Mouse (Mus musculus) ES-E14 (cell line): ENCODE measurements around the gene Nsg1. TPM values are rescaled to one million over a fixed set of nuclear protein-coding genes. Genes with fewer than 3 reads are reported as not detected.

Experiments
- DNase-seq: peaks from one replicate; pipeline ENCODE4 v3.0.0-alpha.2; 2013; ENCODE audit warnings: low read depth, low spot score
- H3K27ac ChIP-seq: 2 replicates; pipeline ENCODE4 v1.5.1; 2012; ENCODE audit warnings: low read depth, mild to moderate bottlenecking, low read length, moderate library complexity, mixed read lengths; ENCODE audit not compliant: poor library complexity, insufficient read depth, severe bottlenecking
- H3K36me3 ChIP-seq: 2 replicates; pipeline ENCODE4 v1.6.1; 2012; ENCODE audit warnings: mild to moderate bottlenecking, low read length, moderate library complexity, mixed read lengths; ENCODE audit not compliant: control insufficient read depth, poor library complexity, insufficient read depth, severe bottlenecking
- H3K4me1 ChIP-seq, 2 experiments: fragments of 150-350 bp in 1 of 2; sonication (generic) in 1 of 2; 2 replicates each; pipeline ENCODE4 v1.6.1; 2012; ENCODE audit warnings: low read length in 2 of 2, mild to moderate bottlenecking in 1 of 2, mixed read lengths in 1 of 2; ENCODE audit not compliant: control insufficient read depth in 2 of 2, insufficient read depth in 2 of 2, poor library complexity in 1 of 2
- H3K4me3 ChIP-seq, 2 experiments: fragments of 150-350 bp in 1 of 2; sonication (generic) in 1 of 2; 2 replicates each; pipeline ENCODE4 v1.5.1; 2012; ENCODE audit warnings: low read length in 2 of 2, low read depth in 1 of 2, mild to moderate bottlenecking in 1 of 2, mixed read lengths in 1 of 2; ENCODE audit not compliant: insufficient read depth in 1 of 2, poor library complexity in 1 of 2, severe bottlenecking in 1 of 2
- H3K9ac ChIP-seq: 2 replicates; pipeline ENCODE4 v1.6.1; 2012; ENCODE audit warnings: low read depth, mild to moderate bottlenecking, low read length, mixed read lengths; ENCODE audit not compliant: poor library complexity, insufficient read depth, severe bottlenecking
- H3K9me3 ChIP-seq: fragments of 150-350 bp; sonication (generic); 2 replicates; pipeline ENCODE4 v1.6.1; 2012; ENCODE audit warnings: low read depth, mild to moderate bottlenecking, low read length; ENCODE audit not compliant: control insufficient read depth, insufficient read depth
- CHD2 ChIP-seq: IDR thresholded peaks from 2 replicates; pipeline ENCODE4 v1.6.1; 2014; ENCODE audit warnings: mild to moderate bottlenecking, low read depth, low read length, inconsistent platforms
- HCFC1 ChIP-seq: IDR thresholded peaks from 2 replicates; pipeline ENCODE4 v1.6.1; 2012; ENCODE audit warnings: low read length, inconsistent platforms, borderline replicate concordance; ENCODE audit not compliant: insufficient read depth
- MAFK ChIP-seq: IDR thresholded peaks from 2 replicates; pipeline ENCODE4 v1.6.1; 2014; ENCODE audit warnings: mild to moderate bottlenecking, low read depth, low read length, inconsistent platforms; ENCODE audit not compliant: insufficient read depth
- ZC3H11A ChIP-seq: IDR thresholded peaks from 2 replicates; pipeline ENCODE4 v1.6.1; 2012; ENCODE audit warnings: low read depth, mild to moderate bottlenecking, inconsistent platforms, low read length, borderline replicate concordance
- ZNF384 ChIP-seq: IDR thresholded peaks from 2 replicates; pipeline ENCODE4 v1.6.1; 2012; ENCODE audit warnings: low read depth, low read length, inconsistent platforms
- in situ Hi-C, 2 experiments: fragments of 600-800 bp; cut with MboI; formaldehyde crosslinking; loops; one replicate each; pipeline ENCODE4 v1.15.1; 2025; ENCODE audit warnings: low sequenced_read_pairs in 2 of 2, inconsistent platforms in 1 of 2; ENCODE audit not compliant: unreplicated experiment in 2 of 2
- total RNA-seq: library from RNA; depleted of rRNA; stranded (reverse); fragments of 300-350 nt; gene quantifications from 2 replicates; pipeline ENCODE4 v1.2.3, GENCODE M21; 2012

Gene Nsg1
- total RNA-seq, 1 experiment = 5.0 TPM

DNA sequence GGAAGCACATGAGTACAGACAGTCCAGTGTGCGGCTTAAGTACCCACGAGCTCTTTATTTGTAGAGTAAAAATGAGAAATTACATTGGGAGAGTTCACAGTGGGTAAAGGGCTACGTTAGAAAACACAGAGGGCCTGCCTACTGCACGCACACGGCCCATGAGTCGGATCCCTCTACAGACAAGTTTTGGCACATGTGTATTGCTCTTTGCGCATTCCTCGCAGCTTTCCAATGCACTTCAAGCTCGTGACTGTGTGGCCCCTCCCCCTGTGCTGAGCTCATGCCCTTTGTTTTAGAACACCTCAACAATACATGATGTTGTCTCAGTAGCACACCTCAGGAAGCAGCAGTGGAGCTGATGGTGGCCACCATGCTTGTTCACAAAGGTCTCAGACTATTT is 22.5 kb downstream of the Nsg1 start:
- no peaks in the 10 kb centered on the region for H3K4me1 ChIP-seq
- H3K9ac ChIP-seq = no peak overlapping the region
- DNase-seq = no peak
- H3K4me3 ChIP-seq = no peak overlapping the region
- no peak overlapping the region for H3K27ac ChIP-seq
- TF ChIP-seq MAFK (no peak), CHD2 (no peak), HCFC1 (no peak), ZNF384 (no peak), ZC3H11A (no peak)
- in situ Hi-C loops = no loop called here
- no peaks in the 10 kb centered on the region for H3K36me3 ChIP-seq
- 0 out of 2 replicates have a peak, but pooled peaks cover 4% of the 10 kb centered on the region for H3K9me3 ChIP-seq

- Histone ChIP-seq H3K27ac (no peak overlapping the region), H3K9me3 (0 out of 2 replicates have a peak, but pooled peaks cover 4% of the 10 kb centered on the region), H3K4me3 (no peak overlapping the region), H3K36me3 (no peaks in the 10 kb centered on the region), H3K4me1 (no peaks in the 10 kb centered on the region), H3K9ac (no peak overlapping the region)
- in situ Hi-C loops = no loop called here
- DNase-seq = no peak
- TF ChIP-seq HCFC1 (no peak), ZNF384 (no peak), MAFK (no peak), CHD2 (no peak)
Observed at GRCm38 (mm10) chr5:38136247-38136646, 23.5 kb downstream of the Nsg1 start.

DNA sequence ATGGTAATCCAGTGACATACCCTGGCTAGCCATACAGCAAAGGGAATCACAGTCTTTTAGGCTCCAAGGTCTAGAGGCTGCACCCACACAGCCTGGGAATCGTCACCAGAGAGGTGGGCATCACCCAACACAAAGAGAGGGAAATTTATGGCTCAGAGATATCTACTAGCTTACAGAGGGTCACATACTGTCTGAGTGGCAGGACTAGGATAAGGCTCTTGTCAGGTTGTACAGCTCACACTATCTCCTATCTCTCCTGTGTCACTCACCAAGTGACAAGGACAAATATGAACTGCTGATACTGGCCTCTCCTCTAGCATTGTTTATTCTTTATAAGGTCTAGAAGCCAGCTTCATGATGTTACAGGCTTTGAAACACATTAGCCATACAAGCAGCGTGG is 30.4 kb downstream of the Nsg1 start:
- Histone ChIP-seq H3K9me3 (no peaks in the 10 kb centered on the region; the same call in 1 of the 2 replicates), H3K27ac (no peak overlapping the region), H3K36me3 (peaks cover 9% of the 10 kb centered on the region; the same call in 1 of the 2 replicates), H3K4me3 (no peak overlapping the region), H3K9ac (no peak overlapping the region), H3K4me1 (no peaks in the 10 kb centered on the region)
- TF ChIP-seq CHD2 (no peak), HCFC1 (no peak), MAFK (no peak), ZC3H11A (no peak), ZNF384 (no peak)
- in situ Hi-C loops = no loop called here
- DNase-seq = no peak

GRCm38 (mm10) chr5:38126519-38127306 is 33.0 kb downstream of the Nsg1 start:
- no peak overlapping the region for H3K27ac ChIP-seq
- no peak overlapping the region for H3K9ac ChIP-seq
- H3K4me3 ChIP-seq = no peak overlapping the region
- TF ChIP-seq HCFC1 (no peak), CHD2 (no peak), MAFK (no peak), ZNF384 (no peak), ZC3H11A (no peak)
- peaks cover 9% of the 10 kb centered on the region; the same call in 1 of the 2 replicates for H3K36me3 ChIP-seq
- H3K9me3 ChIP-seq = no peaks in the 10 kb centered on the region; the same call in 1 of the 2 replicates
- no peaks in the 10 kb centered on the region for H3K4me1 ChIP-seq
- in situ Hi-C loops = no loop called here
- DNase-seq = no peak

DNA sequence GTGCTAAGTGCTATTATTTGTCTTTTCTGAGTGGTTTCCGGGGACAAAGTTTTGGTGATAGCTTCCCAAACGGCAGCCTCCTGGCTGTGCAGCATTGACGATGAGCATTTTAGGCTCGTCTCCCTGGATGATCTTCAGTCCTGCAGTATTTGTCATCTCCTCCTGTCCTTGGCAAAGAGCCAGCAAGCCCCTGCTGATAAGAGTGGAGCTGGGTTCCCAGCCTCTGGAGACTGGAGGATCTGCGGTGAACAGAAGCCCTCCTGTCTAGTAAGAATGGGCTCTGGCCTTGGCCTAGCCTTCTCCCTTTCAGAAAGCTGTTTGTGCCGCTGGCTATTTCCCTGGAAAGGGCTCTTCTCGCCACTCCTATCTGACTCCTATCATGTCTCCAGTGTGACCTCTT is 38.0 kb downstream of the Nsg1 start:
- Histone ChIP-seq H3K27ac (no peak overlapping the region), H3K9me3 (no peaks in the 10 kb centered on the region), H3K9ac (no peak overlapping the region), H3K4me1 (no peaks in the 10 kb centered on the region), H3K36me3 (no peaks in the 10 kb centered on the region), H3K4me3 (no peak overlapping the region)
- DNase-seq = no peak
- TF ChIP-seq CHD2 (no peak), ZC3H11A (no peak), HCFC1 (no peak), MAFK (no peak), ZNF384 (no peak)
- in situ Hi-C loops = no loop called here
